Mouse (Mus musculus): ENCODE measurements around the gene Clint1. TPM values are rescaled to one million over a fixed set of nuclear protein-coding genes. Genes with fewer than 3 reads are reported as not detected.
A peak's percentile ranks its signal among the peaks of the same experiment; 100 is the strongest.

The Clint1 gene
- polyA plus RNA-seq, 1 experiment from 2014 or later = 104 TPM

- Histone ChIP-seq H3K9me3 (ENCODE audit: low read length) (no peaks in the 10 kb centered on the region), H3K27ac (ENCODE audit: low read length) (no peak overlapping the region), H3K9ac (replicated peaks; ENCODE audit: low read length) (no peak overlapping the region), H3K27me3 (ENCODE audit: insufficient read depth, low read length) (no peaks in the 10 kb centered on the region), H3K4me2 (replicated peaks; ENCODE audit: low read depth, low read length) (no peak overlapping the region), H3K36me3 (ENCODE audit: insufficient read depth, low read length) (peaks cover 67% of the 10 kb centered on the region), H3K4me3 (ENCODE audit: low read length) (no peak overlapping the region), H3K4me1 (ENCODE audit: insufficient read depth, low read length) (no peaks in the 10 kb centered on the region)
- no peak for ATAC-seq (ENCODE audit: low FRiP score, low TSS enrichment)
- 88% methylated on average over 3 of the region's 3 CpGs for WGBS
These were observed 38.1 kb downstream of the Clint1 start for GRCm38 (mm10) chr11:45889981-45890380.

- no peak overlapping the region for H3K9ac ChIP-seq (replicated peaks; ENCODE audit: low read length)
- H3K4me2 ChIP-seq (replicated peaks; ENCODE audit: low read depth, low read length) = no peak overlapping the region
- no peaks in the 10 kb centered on the region for H3K9me3 ChIP-seq (ENCODE audit: low read length)
- whole genome bisulfite sequencing = 91% methylated on average over 20 of the region's 20 CpGs
- ATAC-seq (ENCODE audit: low FRiP score, low TSS enrichment) = no peak
- no peaks in the 10 kb centered on the region for H3K27me3 ChIP-seq (ENCODE audit: insufficient read depth, low read length)
- no peaks in the 10 kb centered on the region for H3K4me1 ChIP-seq (ENCODE audit: insufficient read depth, low read length)
- peaks cover 69% of the 10 kb centered on the region for H3K36me3 ChIP-seq (ENCODE audit: insufficient read depth, low read length)
- H3K27ac ChIP-seq (ENCODE audit: low read length) = no peak overlapping the region
- no peak overlapping the region for H3K4me3 ChIP-seq (ENCODE audit: low read length)
These were observed 38.6 kb downstream of the Clint1 start for GRCm38 (mm10) chr11:45890423-45890822.

GRCm38 (mm10) chr11:45892861-45893360 lies 41.1 kb downstream of the Clint1 start:
- H3K27me3 ChIP-seq (ENCODE audit: insufficient read depth, low read length) = no peaks in the 10 kb centered on the region
- H3K36me3 ChIP-seq (ENCODE audit: insufficient read depth, low read length) = peaks cover 59% of the 10 kb centered on the region
- 95% methylated on average over 5 of the region's 5 CpGs for WGBS
- ATAC-seq (ENCODE audit: low FRiP score, low TSS enrichment) = no peak
- no peaks in the 10 kb centered on the region for H3K9me3 ChIP-seq (ENCODE audit: low read length)
- H3K4me3 ChIP-seq (ENCODE audit: low read length) = no peak overlapping the region
- H3K4me2 ChIP-seq (replicated peaks; ENCODE audit: low read depth, low read length) = no peak overlapping the region
- H3K4me1 ChIP-seq (ENCODE audit: insufficient read depth, low read length) = no peaks in the 10 kb centered on the region
- no peak overlapping the region for H3K9ac ChIP-seq (replicated peaks; ENCODE audit: low read length)
- H3K27ac ChIP-seq (ENCODE audit: low read length) = no peak overlapping the region

GRCm38 (mm10) chr11:45897392-45897791 lies 45.5 kb downstream of the Clint1 start:
- H3K9me3 ChIP-seq (ENCODE audit: low read length) = no peaks in the 10 kb centered on the region
- peaks cover 2% of the 10 kb centered on the region; the same call in 1 of the 2 replicates for H3K4me1 ChIP-seq (ENCODE audit: insufficient read depth, low read length)
- no peak overlapping the region for H3K4me3 ChIP-seq (ENCODE audit: low read length)
- no peak overlapping the region for H3K27ac ChIP-seq (ENCODE audit: low read length)
- no peaks in the 10 kb centered on the region for H3K27me3 ChIP-seq (ENCODE audit: insufficient read depth, low read length)
- H3K36me3 ChIP-seq (ENCODE audit: insufficient read depth, low read length) = peaks cover 41% of the 10 kb centered on the region
- no peak overlapping the region for H3K9ac ChIP-seq (replicated peaks; ENCODE audit: low read length)
- no peak for ATAC-seq (ENCODE audit: low FRiP score, low TSS enrichment)
- H3K4me2 ChIP-seq (replicated peaks; ENCODE audit: low read depth, low read length) = no peak overlapping the region
- 91% methylated on average over 2 of the region's 2 CpGs for WGBS

GRCm38 (mm10) chr11:45900233-45901015 lies 48.6 kb downstream of the Clint1 start:
- no peaks in the 10 kb centered on the region for H3K27me3 ChIP-seq (ENCODE audit: insufficient read depth, low read length)
- H3K4me2 ChIP-seq (replicated peaks; ENCODE audit: low read depth, low read length) = no peak overlapping the region
- H3K4me3 ChIP-seq (ENCODE audit: low read length) = no peak overlapping the region
- H3K9ac ChIP-seq (replicated peaks; ENCODE audit: low read length) = no peak overlapping the region
- H3K4me1 ChIP-seq (ENCODE audit: insufficient read depth, low read length) = peaks cover 2% of the 10 kb centered on the region; the same call in 1 of the 2 replicates
- ATAC-seq (ENCODE audit: low FRiP score, low TSS enrichment) = no peak
- no peaks in the 10 kb centered on the region for H3K9me3 ChIP-seq (ENCODE audit: low read length)
- H3K27ac ChIP-seq (ENCODE audit: low read length) = peak overlapping the region; percentile 29; the same call in 1 of the 2 replicates
- WGBS = 62% methylated on average over 11 of the region's 11 CpGs
- H3K36me3 ChIP-seq (ENCODE audit: insufficient read depth, low read length) = peaks cover 31% of the 10 kb centered on the region

- H3K9me3 ChIP-seq (ENCODE audit: low read length) = no peaks in the 10 kb centered on the region
- peaks cover 66% of the 10 kb centered on the region for H3K36me3 ChIP-seq (ENCODE audit: insufficient read depth, low read length)
- no peak overlapping the region for H3K9ac ChIP-seq (replicated peaks; ENCODE audit: low read length)
- WGBS = 91% methylated on average over 8 of the region's 8 CpGs
- ATAC-seq (ENCODE audit: low FRiP score, low TSS enrichment) = no peak
- no peak overlapping the region for H3K27ac ChIP-seq (ENCODE audit: low read length)
- H3K4me3 ChIP-seq (ENCODE audit: low read length) = no peak overlapping the region
- no peak overlapping the region for H3K4me2 ChIP-seq (replicated peaks; ENCODE audit: low read depth, low read length)
- H3K4me1 ChIP-seq (ENCODE audit: insufficient read depth, low read length) = no peaks in the 10 kb centered on the region
- H3K27me3 ChIP-seq (ENCODE audit: insufficient read depth, low read length) = no peaks in the 10 kb centered on the region
These were observed 54.4 kb downstream of the Clint1 start for GRCm38 (mm10) chr11:45906109-45906786.

GRCm38 (mm10) chr11:45907301-45907700 lies 55.5 kb downstream of the Clint1 start:
- no peak overlapping the region for H3K4me2 ChIP-seq (replicated peaks; ENCODE audit: low read depth, low read length)
- no peak overlapping the region for H3K4me3 ChIP-seq (ENCODE audit: low read length)
- no peak for ATAC-seq (ENCODE audit: low FRiP score, low TSS enrichment)
- no peak overlapping the region for H3K9ac ChIP-seq (replicated peaks; ENCODE audit: low read length)
- no peaks in the 10 kb centered on the region for H3K27me3 ChIP-seq (ENCODE audit: insufficient read depth, low read length)
- 73% methylated on average over 5 of the region's 5 CpGs for WGBS
- no peak overlapping the region for H3K27ac ChIP-seq (ENCODE audit: low read length)
- H3K9me3 ChIP-seq (ENCODE audit: low read length) = no peaks in the 10 kb centered on the region
- no peaks in the 10 kb centered on the region for H3K4me1 ChIP-seq (ENCODE audit: insufficient read depth, low read length)
- H3K36me3 ChIP-seq (ENCODE audit: insufficient read depth, low read length) = peaks cover 72% of the 10 kb centered on the region

- Histone ChIP-seq H3K9me3 (ENCODE audit: low read length) (no peaks in the 10 kb centered on the region), H3K27ac (ENCODE audit: low read length) (no peak overlapping the region), H3K4me1 (ENCODE audit: insufficient read depth, low read length) (no peaks in the 10 kb centered on the region), H3K4me2 (replicated peaks; ENCODE audit: low read depth, low read length) (no peak overlapping the region), H3K4me3 (ENCODE audit: low read length) (no peak overlapping the region), H3K9ac (replicated peaks; ENCODE audit: low read length) (no peak overlapping the region), H3K36me3 (ENCODE audit: insufficient read depth, low read length) (peaks cover 69% of the 10 kb centered on the region), H3K27me3 (ENCODE audit: insufficient read depth, low read length) (no peaks in the 10 kb centered on the region)
- 94% methylated on average over 7 of the region's 7 CpGs for WGBS
- ATAC-seq (ENCODE audit: low FRiP score, low TSS enrichment) = no peak
These were observed 56.2 kb downstream of the Clint1 start for GRCm38 (mm10) chr11:45908070-45908469.

GRCm38 (mm10) chr11:45908894-45909293 lies 57.0 kb downstream of the Clint1 start:
- WGBS = 98% methylated on average over 7 of the region's 7 CpGs
- H3K36me3 ChIP-seq (ENCODE audit: insufficient read depth, low read length) = peaks cover 60% of the 10 kb centered on the region
- H3K9me3 ChIP-seq (ENCODE audit: low read length) = no peaks in the 10 kb centered on the region
- no peak for ATAC-seq (ENCODE audit: low FRiP score, low TSS enrichment)
- no peaks in the 10 kb centered on the region for H3K27me3 ChIP-seq (ENCODE audit: insufficient read depth, low read length)
- H3K27ac ChIP-seq (ENCODE audit: low read length) = no peak overlapping the region
- no peak overlapping the region for H3K9ac ChIP-seq (replicated peaks; ENCODE audit: low read length)
- no peak overlapping the region for H3K4me2 ChIP-seq (replicated peaks; ENCODE audit: low read depth, low read length)
- H3K4me1 ChIP-seq (ENCODE audit: insufficient read depth, low read length) = no peaks in the 10 kb centered on the region
- H3K4me3 ChIP-seq (ENCODE audit: low read length) = no peak overlapping the region

GRCm38 (mm10) chr11:45910701-45911100 lies 58.9 kb downstream of the Clint1 start:
- WGBS = 98% methylated on average over 5 of the region's 5 CpGs
- no peak for ATAC-seq (ENCODE audit: low FRiP score, low TSS enrichment)
- Histone ChIP-seq H3K4me3 (ENCODE audit: low read length) (no peak overlapping the region), H3K36me3 (ENCODE audit: insufficient read depth, low read length) (peaks cover 56% of the 10 kb centered on the region), H3K27me3 (ENCODE audit: insufficient read depth, low read length) (no peaks in the 10 kb centered on the region), H3K9ac (replicated peaks; ENCODE audit: low read length) (no peak overlapping the region), H3K27ac (ENCODE audit: low read length) (no peak overlapping the region), H3K9me3 (ENCODE audit: low read length) (no peaks in the 10 kb centered on the region), H3K4me2 (replicated peaks; ENCODE audit: low read depth, low read length) (no peak overlapping the region), H3K4me1 (ENCODE audit: insufficient read depth, low read length) (no peaks in the 10 kb centered on the region)

Data from kidney, embryonic 16.5 days (tissue).